Mouse (Mus musculus) gastrocnemius, adult 8-10 months (tissue): ENCODE results near the gene Hnrnpc. TPM values are rescaled to one million over a fixed set of nuclear protein-coding genes. Genes with fewer than 3 reads are reported as not detected.
"Not testable (repeated sequence)": the region's sequence is repeated elsewhere in the genome, so short reads cannot be mapped to it uniquely, and the experiment has no call there.

ENCODE experiments used
- DNase-seq, 2 experiments: peaks; one replicate each; pipeline ENCODE4 v3.0.0; 2022; ENCODE audit warnings: low spot score in 2 of 2
- total RNA-seq, 4 experiments: library from RNA; stranded (reverse); gene quantifications; 2 replicates each; pipeline ENCODE4 v1.2.4; 2022

The Hnrnpc gene
- total RNA-seq, 4 experiments from 2014 or later = 62.4 to 80.4 (median 71.9) TPM

DNA sequence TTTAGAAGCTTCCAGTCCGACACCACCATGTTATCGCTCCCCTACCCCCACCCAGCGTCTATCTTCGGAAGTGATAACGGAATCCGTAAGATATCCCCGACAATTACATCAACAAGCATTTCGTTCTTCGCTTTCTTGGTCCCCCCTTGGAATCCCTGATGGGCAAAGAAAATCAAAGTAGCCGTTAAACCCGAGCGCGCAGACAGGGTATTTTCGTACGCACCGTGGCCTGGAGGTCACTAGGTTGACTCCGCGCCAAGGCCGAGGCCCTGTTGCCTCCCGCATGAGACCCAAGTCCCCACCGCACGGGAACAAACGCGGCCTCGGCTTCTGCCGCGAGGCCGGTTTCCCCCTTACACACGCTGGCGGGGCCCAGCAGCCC lies 363 bp downstream of the Hnrnpc start:
- DNase-seq = peak; percentile 44 to 63

DNA sequence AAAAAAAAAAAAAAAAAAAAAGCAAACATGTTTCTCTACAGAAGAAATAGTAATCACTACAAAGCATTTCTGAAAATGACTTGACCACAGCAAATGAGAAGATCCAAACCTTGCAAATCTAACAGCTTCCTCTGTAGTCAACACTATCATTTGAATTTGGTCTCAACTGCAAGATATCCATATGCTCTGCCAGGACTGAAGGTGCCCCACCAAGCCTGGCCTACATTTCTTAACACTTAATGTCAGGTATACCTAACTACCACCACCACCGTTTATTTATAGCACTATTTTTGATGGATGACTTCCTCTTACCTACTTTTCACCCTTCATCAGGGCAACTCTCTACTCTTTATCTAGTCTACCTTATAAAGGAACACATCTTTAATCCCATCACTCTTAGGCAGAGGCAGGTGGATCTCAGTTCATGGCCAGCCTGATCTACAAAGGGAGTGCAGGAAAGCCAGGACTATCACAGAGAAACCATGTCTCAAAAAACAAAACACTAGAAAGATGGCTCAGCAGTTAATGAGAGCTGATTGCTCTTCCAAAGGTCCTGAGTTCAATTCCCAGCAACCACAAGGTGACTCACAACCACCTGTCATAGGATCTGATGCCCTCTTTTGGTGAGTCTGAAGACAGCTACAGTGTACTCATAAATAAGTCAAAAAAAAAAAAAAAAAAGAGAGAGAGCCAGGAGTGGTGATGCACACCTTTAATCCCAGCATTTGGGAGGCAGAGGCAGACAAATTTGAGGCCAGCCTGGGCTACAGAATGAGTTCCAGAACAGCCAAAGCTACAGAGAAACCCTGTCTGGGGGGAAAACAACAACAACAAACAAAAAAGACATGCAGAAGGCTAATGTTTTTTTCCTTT lies 2.3 kb downstream of the Hnrnpc start:
- no peak for DNase-seq

DNA sequence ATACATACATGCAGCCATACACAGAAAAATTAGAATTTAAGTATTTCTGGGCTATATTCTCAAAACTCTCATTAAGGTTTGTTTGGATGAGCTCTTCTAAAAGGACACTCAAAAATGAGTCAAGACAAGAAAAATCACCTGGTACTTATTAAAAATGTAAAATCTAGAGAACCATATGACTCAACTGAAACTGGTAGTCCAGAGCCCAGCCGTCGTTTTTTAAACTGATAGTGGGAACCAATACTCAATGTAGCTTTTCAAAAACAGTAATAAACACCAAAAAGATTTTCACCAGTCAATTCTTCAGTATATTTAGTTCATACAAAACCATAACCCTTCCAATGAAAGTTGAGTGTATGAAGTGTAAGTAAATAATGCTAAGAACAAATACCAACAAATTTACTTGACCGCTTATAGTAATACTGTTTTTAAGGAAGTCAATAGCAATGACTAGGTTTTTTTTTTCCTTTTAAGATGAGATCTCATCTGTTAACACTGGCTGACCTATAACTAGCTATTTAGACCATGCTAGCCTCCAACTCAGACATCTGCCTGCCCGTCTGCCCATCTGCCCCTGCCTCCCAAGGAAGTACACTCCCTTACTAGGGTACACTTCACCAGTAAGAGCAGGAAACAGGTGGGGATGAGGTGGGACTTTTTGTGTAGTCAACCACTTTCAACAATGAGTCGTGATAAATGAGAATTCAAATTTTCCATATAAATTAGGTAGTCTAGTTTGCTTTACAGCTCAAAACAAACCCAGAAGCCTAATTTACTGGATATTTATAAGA lies 3.5 kb downstream of the Hnrnpc start:
- DNase-seq = no peak

DNA sequence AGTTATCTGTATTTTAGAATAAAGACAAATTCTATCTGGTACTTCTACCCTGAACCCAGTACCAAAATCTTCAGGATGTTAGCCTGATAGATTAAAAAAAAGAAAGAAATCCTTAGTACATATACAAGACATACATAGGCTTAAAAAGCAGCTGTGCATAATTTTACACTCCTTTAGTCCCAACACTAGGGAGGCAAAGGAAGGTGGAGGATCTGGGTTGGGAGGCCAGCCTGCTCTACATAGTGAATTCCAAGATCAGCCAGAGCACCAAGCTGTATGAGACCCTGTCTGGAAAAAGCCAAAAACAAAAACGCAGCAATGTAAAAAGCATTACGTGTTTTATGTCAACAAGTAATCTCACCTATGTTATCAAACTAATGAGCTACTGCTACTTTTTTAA lies 4.3 kb downstream of the Hnrnpc start:
- DNase-seq = no peak

DNA sequence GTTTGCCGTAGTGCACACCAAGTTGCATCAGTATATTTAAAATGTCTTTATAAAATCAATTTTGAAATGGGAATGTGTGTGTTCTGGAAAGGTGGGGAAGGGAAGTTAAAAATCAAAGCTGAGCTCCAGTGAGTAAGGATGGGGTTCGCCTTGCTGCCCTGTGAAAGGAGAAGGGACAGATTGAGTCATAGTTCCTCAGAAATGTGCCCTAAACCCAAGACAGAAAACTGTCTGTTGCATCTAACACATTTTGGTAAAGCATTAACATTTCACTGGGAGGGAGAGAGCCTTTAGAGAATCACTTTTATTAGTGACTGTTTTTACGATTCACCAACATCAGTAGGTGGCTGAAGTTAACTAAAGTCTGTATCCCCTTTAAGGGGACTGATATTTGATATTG lies 5.4 kb downstream of the Hnrnpc start:
- not testable (repeated sequence) for DNase-seq

DNA sequence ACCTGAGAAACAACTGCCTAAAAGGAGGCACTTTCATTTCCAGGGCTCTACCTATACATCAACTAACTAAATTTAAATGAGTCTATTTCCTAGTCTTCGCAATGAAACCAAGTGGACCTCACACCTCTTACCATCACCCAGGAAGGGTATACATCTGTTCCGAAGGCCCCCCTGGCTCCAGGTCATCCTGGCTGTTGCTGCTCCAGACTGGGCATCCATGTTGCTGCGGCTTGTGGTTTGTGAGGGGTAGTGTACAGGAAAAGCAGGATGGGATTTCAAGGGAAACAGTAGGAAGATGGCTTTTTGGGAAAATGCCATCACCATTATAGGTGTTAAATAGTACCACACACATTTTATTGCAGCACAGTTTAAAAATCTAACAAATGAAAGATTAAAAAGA lies 6.6 kb downstream of the Hnrnpc start:
- not testable (repeated sequence) for DNase-seq

DNA sequence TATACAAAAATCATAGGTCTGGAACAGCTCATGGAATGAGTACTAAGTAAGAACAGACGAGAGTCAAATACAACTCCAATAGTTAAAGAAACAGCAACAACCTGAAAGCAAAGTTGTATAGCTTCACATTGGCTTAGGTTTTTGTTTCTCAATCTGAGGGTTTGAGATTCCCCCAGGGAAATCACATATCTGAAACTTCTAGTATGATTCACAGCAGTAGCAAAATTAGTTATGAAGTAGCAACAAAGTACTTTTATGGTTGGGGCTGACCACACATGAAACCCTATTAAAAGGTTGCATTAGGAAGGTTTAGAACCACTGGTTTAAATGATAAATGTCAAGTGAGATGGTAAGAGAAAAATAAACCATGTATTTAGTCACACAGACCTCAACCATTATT lies 9.3 kb downstream of the Hnrnpc start:
- DNase-seq = no peak

DNA sequence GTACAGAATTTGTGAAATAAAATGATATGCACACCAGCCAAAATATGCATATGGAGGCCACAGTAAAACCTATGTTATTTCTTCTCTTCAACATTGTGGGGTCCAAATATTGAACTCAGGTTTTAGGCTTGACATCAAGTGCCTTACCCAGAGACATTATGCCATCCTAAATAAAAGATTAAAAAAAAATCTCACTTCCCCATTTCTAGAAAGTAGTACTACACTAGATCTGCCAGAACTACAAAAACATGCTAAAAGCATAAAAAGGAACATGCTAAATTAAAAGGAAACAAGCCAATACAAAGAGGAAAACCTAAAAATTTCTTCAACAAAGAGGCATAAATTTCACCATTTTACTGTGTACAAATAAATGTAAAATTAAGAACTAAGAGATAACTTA lies 20.7 kb downstream of the Hnrnpc start:
- no peak for DNase-seq

DNA sequence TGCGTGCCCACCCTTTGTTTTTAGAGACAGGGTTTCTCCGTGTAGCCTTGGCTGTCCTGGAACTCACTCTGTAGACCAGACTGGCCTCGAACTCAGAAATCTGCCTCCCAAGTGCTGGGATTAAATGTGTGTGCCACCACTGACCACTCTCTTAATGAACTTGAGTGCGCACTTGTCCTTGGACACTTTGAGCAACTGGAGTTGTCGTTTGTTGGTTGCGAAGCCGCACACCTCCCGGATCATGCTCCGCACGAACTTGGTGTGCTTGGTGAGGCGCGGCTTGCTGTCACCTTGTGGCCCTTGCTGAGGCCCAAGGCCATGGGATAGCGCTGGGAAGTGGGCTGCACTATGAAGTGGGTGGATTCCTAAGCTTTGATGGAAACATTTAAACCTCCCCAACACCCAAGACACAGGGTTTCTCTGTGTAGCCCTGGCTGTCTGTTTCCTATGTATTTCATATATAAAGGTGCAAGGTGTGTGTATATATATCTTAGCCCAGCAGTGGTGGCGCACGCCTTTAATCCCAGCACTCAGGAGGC lies 32.2 kb downstream of the Hnrnpc start:
- no peak for DNase-seq

DNA sequence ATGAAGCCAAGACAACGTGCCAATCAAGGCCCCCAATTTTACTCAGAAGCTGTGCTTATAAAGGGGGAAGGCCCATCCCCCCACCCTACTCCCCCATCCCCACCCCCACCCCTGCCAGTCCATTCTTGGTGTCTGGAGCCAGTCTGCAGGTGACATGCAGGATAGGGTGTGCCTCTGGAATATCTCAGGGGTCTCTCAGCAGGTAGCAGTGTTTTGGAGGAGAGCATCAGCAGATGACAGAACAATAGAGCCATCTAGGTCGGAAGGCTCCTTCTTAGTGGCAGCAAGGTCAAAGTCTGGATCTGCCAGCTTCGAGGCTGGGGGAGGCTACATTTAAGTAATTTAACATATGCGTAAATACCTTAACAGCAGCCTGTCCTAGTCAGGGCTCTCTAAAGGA lies 37.7 kb downstream of the Hnrnpc start:
- no peak for DNase-seq

DNA sequence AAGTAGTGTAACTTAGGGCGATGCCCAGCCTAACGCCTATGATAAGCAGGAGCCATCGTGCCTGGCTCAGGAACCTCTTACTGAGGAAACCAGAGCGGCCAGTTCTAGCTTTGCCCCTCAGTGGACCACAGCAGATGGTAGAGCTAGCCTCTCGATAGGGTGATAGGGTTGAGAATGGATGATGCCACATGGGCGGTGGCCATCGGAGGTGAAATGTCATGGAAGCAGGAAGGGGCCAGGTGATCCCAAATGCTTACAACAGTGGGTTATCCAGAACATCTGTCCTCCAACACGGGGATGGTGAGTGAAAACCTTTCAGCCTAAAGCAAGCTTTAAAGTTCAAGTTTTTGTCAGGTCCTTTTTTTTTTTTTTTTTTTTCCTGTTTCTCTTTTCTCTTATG lies 42.0 kb downstream of the Hnrnpc start:
- DNase-seq = no peak

DNA sequence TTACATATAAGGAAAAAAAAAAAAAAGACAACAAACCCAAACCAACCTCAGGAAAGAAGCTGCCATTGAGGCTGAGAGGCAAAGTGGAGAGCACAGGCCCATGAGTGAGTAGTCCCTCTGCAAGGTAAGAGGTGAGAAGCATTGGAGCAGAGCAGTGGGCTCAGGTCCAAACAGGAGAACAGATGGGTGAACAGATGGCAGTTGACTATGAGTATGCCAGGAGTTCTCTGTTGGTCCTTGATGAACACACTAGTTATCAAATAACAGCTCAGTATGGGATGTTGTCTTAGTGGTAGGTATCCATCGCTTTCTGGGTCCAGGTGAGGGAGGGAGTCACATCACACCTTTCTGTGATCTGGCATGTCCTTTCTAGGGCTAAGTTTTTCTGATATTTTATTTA lies 43.0 kb downstream of the Hnrnpc start:
- no peak for DNase-seq

DNA sequence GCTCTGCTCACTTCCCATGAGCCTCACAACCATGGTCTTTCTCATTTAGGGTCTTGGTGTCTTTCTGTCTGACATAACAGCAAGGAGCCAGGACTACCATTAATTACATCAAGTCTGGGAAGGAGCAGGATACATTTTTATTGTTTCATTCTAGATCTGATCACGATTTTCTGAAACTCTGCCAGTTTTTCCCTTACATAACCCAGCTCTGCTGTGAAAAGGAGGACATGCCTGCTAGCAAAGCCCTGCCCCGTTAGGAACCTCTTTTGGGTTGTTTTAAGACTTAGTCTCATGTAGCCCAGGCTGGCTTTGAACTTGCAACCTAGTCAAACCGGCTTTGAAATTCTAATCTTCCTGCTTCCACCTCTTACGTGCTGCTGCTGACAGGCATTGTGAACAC lies 43.8 kb downstream of the Hnrnpc start:
- DNase-seq = no peak

DNA sequence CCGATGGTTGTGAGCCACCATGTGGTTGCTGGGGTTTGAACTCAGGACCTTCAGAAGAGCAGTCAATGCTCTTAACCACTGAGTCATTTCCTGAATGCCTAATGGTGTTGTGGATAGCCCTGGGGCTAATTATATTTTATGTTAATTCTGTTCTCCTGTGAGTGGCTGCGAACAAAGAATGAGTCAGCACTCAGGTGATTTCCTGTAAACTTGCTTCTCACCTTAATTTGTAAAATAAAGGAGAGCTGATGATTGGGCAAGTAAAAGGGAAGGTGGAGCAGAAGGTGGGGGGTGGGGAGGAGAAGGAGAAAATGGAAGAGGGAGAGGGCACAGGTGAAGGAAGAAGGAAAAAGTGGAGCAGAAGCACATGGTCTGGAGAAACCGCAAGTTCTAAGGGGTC lies 51.1 kb downstream of the Hnrnpc start:
- DNase-seq = not testable (repeated sequence)

DNA sequence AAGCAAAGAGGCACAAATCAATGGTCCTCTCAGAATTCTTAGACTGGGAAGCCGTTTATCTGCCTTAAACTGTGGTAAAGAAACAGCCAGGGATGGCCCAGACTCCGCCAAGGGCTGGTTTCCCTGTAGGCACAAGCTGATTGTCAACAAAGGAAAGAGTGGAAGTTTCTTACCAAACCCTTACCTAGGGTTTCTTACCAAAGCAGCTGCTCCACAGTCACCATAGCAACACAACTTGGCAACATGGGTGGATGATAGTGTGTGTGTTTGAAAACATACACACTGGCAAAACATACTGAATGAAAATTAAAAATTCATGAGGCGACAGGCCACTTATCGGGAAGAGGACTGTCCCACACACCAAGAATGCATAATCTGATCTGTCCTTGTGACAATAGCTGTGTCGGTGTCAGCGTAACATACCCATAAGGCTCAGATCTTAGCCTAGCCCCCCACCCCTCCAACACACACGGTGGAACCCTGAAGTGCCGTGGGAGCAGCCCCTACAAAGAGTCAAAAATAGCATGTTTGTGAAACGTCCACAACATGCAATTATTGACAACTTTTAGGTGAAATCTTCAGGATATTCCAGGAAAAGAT lies 57.8 kb downstream of the Hnrnpc start:
- no peak for DNase-seq

DNA sequence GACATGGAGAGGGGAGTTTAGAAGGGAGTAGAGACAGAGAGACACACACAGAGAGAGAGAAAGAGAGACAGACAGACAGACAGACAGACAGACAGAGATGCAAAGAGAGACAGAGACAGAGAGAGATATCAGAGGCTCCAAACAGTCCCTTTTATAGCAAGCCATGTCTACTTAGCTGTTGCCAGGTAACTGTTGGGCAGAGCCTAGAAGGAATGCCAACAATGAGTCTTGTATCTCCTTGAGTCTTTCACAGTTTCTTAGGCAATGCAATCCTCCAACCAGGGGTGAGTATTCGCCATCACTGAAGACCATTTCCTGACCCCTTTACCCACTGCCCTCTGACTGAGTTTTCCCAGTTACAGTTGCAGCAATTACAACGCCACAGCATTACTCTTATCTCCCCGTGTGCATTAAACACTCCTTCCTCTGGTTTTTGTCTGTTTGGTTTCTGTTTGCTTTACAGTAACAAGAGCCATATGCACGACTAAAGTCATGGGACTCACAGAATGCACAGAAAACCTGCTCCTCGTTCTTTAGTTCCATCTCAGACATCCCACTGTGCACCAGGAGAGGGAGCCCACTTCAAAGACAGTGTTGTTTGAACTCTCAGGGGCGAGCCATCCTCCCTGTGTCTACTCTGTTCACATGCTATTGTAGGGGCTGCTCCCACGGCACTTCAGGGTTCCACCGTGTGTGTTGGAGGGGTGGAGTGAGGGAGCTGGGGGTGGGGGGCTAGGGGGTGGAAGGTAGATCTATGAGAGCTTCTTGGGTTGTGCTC lies 58.7 kb downstream of the Hnrnpc start:
- DNase-seq = no peak

DNA sequence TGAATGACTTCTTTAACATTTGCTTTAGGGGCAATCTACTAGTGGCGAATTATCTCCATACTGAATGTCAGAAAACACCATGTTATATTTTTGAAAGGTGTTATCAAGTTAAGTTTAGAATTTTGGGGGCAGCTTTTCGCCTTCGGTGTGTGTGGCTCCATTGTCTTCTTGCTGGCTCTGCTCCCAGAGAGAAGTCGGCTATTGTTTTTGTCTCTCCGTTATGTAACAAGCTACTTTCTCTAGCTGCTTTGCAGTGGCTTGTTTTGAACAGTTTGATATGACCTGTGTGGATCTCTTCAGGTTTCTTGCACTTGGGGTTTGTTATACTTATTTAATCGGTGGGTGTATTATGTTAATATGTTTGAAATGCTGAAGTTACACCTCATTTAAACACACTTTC lies 60.4 kb downstream of the Hnrnpc start:
- DNase-seq = no peak

DNA sequence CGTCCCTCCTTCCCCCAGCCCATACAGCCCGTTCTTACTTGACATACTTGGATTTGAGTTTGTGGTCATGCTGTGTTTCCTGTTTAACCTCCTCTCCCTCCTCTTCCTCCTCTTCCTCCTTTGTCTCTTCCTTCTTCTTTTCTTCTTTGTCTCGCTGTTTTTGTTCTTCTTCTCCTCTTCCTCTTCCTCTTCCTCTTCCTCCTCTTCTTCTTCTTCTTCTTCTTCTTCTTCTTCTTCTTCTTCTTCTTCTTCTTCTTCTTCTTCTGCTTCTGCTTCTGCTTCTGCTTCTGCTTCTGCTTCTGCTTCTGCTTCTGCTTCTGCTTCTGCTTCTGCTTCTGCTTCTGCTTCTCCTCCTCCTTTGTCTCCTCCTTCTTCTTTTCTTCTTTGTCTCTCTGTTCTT lies 61.5 kb downstream of the Hnrnpc start, which contains the start of gene Olfr221:
Olfr221 (minus strand) TSS at position 101 of the 400 bp plus-strand sequence.
- DNase-seq = not testable (repeated sequence)

DNA sequence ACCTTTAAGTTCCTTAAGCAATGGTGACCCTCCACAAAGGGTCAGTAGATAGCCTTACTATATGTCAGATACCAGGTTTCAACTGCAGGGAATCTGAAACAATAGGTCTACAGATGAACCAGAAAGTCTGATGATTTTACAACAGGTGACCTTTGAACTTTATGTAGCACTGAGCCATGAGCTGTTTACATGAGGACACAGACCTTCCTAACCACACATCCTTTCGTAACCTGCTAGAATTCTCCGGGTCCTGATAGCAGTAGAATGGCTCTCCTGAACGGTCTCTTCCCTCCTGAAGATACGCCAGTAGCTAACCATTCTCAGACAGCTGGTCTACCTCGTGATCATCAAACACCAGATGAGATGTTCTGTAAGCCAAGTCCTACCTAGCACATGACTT lies 64.5 kb downstream of the Hnrnpc start:
- DNase-seq = no peak

DNA sequence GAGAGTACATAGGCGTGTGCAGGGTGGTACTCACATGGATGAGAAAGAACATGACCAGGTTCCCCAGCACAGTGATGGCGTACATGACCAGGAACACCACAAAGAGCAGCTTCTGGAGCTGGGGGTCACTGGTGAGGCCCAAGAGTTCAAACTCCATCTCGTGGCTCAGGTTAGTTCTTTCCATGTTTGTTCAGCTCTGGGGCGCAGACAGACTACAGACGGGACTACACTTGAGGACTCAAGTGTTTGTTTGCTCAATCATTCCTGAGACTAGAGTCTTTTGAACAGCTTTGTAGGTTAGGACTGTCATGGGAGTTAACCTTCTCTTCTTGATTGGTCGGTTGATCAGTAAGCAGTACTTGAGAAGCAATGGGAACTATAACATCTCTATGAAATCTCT lies 67.9 kb downstream of the Hnrnpc start:
- no peak for DNase-seq

DNA sequence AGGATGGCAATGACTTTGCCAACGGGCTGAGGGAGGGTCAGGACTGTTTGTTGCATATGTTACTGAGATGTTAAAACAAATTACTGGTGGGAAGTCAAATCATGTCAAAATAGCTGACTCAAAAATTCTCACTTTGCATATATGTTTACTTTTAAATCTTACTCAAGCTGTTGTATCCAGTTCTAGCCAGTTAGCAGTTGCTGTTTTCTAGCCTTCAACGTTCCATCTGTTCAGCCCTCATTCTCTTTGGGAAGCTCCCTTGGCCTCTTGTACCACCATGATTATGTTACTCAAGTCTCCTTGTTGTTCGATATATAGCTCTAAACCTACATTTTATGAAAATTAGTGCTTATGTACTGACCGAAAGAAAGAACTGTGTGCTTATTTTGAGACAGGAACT lies 77.5 kb downstream of the Hnrnpc start:
- DNase-seq = no peak
